Mouse (Mus musculus) embryo, embryonic 11 days (tissue): ENCODE data around the gene Gm20896.
"Not testable (repeated sequence)": the region's sequence is repeated elsewhere in the genome, so short reads cannot be mapped to it uniquely, and the experiment has no call there.

Experiments
- DNase-seq: peaks from one replicate; pipeline ENCODE4 v3.0.0-alpha.2; 2015

Gm20896 gene

GRCm38 (mm10) chrY:35921426-35921825, at the start of gene Gm20896:
Gm20896 (minus strand) TSS chrY:35921526.
- not testable (repeated sequence) for DNase-seq
